Mouse (Mus musculus) forebrain, embryonic 14.5 days (tissue): ENCODE measurements at regions not wholly inside any gene's neighbourhood (a gene's known extent, or its start where the extent isn't known, plus 50 kb on each side); places are given as distances from the start of the nearest gene placed in this dataset.

Experiments used
- ATAC-seq: fragments of 200-750 bp; cut with Nextera tagmentation; 2 replicates; pipeline ENCODE4 v1.8.0; 2017; ENCODE audit warnings: mild to moderate bottlenecking, moderate library complexity
- DNase-seq: peaks from one replicate; pipeline ENCODE4 v3.0.0-alpha.2; 2015; ENCODE audit warnings: low spot score
- H3K27ac ChIP-seq: fragments of 300-500 bp; sonication (generic); 2 replicates; pipeline ENCODE4 v1.5.1; 2014; ENCODE audit warnings: low read depth, mild to moderate bottlenecking, control low read depth, low read length, moderate library complexity
- H3K27me3 ChIP-seq: fragments of 300-500 bp; sonication (generic); replicated peaks from 2 replicates; pipeline ENCODE4 v1.6.1; 2014; ENCODE audit warnings: low read length, control low read depth, mixed read lengths; ENCODE audit not compliant: control insufficient read depth, insufficient read depth
- H3K36me3 ChIP-seq: fragments of 300-500 bp; sonication (generic); 2 replicates; pipeline ENCODE4 v1.6.1; 2014; ENCODE audit warnings: low read length, control low read depth; ENCODE audit not compliant: control insufficient read depth, insufficient read depth
- H3K4me1 ChIP-seq: fragments of 300-500 bp; sonication (generic); 2 replicates; pipeline ENCODE4 v1.6.1; 2014; ENCODE audit warnings: antibody characterized with exemption, low read length, control low read depth; ENCODE audit not compliant: control insufficient read depth, insufficient read depth
- H3K4me2 ChIP-seq: fragments of 300-500 bp; sonication (generic); 2 replicates; pipeline ENCODE4 v1.6.1; 2014; ENCODE audit warnings: mild to moderate bottlenecking, control low read depth, low read length
- H3K4me3 ChIP-seq: fragments of 300-500 bp; sonication (generic); 2 replicates; pipeline ENCODE4 v1.5.1; 2014; ENCODE audit warnings: low read depth, low read length, control low read depth
- H3K9ac ChIP-seq: fragments of 300-500 bp; sonication (generic); 2 replicates; pipeline ENCODE4 v1.6.1; 2014; ENCODE audit warnings: mild to moderate bottlenecking, low read length, control low read depth, moderate library complexity
- H3K9me3 ChIP-seq: fragments of 300-500 bp; sonication (generic); replicated peaks from 2 replicates; pipeline ENCODE4 v1.6.1; 2016; ENCODE audit warnings: low read length, control low read depth, mixed read lengths; ENCODE audit not compliant: control insufficient read depth
- WGBS: fragments of 180-500 bp; shearing (Covaris S2); extraction: QIAGEN DNeasy Blood & Tissue Kit; methylation state at CpG from one replicate; pipeline ENCODE4 v1.1.7; 2014; 5-methylcytosine and 5-hydroxymethylcytosine counted together

- WGBS = 72% methylated on average over 2 of the region's 2 CpGs
These were observed 80.6 kb downstream of the Fam53a start for GRCm38 (mm10) chr5:33548800-33549199.

GRCm38 (mm10) chr5:33543372-33543771 lies 86.1 kb downstream of the Fam53a start:
- H3K27ac ChIP-seq = no peak overlapping the region
- no peak overlapping the region for H3K4me2 ChIP-seq
- H3K9ac ChIP-seq = no peak overlapping the region
- H3K27me3 ChIP-seq = peaks cover 75% of the 10 kb centered on the region
- peaks cover 19% of the 10 kb centered on the region for H3K4me1 ChIP-seq
- no peak overlapping the region for H3K4me3 ChIP-seq
- H3K9me3 ChIP-seq = no peaks in the 10 kb centered on the region
- ATAC-seq (peak; percentile 44), DNase-seq (peak; percentile 59)
- 18% methylated on average over 5 of the region's 5 CpGs for WGBS
- H3K36me3 ChIP-seq = no peaks in the 10 kb centered on the region

More at GRCm38 (mm10) chr5:33548800-33549199, 80.6 kb downstream of the Fam53a start:
- no peak overlapping the region for H3K4me3 ChIP-seq
- H3K36me3 ChIP-seq = no peaks in the 10 kb centered on the region
- no peak overlapping the region for H3K4me2 ChIP-seq
- ATAC-seq = no peak
- H3K27ac ChIP-seq = no peak overlapping the region
- DNase-seq = no peak
- H3K27me3 ChIP-seq = peaks cover 61% of the 10 kb centered on the region
- H3K9ac ChIP-seq = no peak overlapping the region
- no peaks in the 10 kb centered on the region for H3K4me1 ChIP-seq
- H3K9me3 ChIP-seq = no peaks in the 10 kb centered on the region

GRCm38 (mm10) chr5:33542643-33543042 lies 86.8 kb downstream of the Fam53a start:
- H3K9ac ChIP-seq = no peak overlapping the region
- DNase-seq (peak; percentile 81), ATAC-seq (peak; percentile 64)
- no peaks in the 10 kb centered on the region for H3K36me3 ChIP-seq
- peak overlapping the region; percentile 58; the same call in 1 of the 2 replicates for H3K27ac ChIP-seq
- H3K4me3 ChIP-seq = no peak overlapping the region
- peak overlapping the region; percentile 1; the same call in 1 of the 2 replicates for H3K4me2 ChIP-seq
- H3K27me3 ChIP-seq = peaks cover 75% of the 10 kb centered on the region
- peaks cover 19% of the 10 kb centered on the region for H3K4me1 ChIP-seq
- H3K9me3 ChIP-seq = no peaks in the 10 kb centered on the region
- 6% methylated on average over 3 of the region's 3 CpGs for whole genome bisulfite sequencing

DNA sequence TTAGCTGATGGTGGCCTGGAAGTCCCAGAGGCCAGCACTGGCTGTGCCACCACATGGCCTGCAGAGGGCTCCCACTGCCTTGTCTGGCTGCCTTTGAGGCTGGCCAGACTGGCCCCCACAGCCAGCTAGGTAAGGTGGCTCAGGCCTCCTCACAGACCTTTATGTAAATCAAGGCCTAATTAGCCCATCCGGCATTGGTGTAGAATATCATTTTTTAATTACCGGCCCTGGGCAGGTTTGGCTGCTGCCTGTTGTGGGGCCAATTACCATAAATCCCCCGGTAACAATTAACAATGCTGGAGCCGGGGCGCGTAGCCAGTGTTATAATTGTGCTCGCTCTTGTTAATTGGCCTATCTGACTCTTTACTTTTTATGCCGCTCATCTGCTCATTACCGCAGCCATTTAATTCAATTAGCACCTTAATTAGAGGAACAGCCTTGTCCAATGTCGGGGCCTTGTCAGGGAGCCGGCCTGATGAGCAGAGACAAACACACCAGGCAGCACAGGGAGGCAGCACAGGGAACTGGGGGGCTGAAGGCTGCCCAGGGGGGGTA lies 87.4 kb downstream of the Fam53a start:
- WGBS = 5% methylated on average over 11 of the region's 11 CpGs
- Histone ChIP-seq H3K9ac (no peak overlapping the region), H3K4me3 (no peak overlapping the region), H3K4me1 (peaks cover 19% of the 10 kb centered on the region), H3K27me3 (peaks cover 75% of the 10 kb centered on the region), H3K4me2 (peak overlapping the region; percentile 1; the same call in 1 of the 2 replicates), H3K9me3 (no peaks in the 10 kb centered on the region), H3K27ac (peak overlapping the region; percentile 58; the same call in 1 of the 2 replicates), H3K36me3 (no peaks in the 10 kb centered on the region)
- DNase-seq = peak; percentile 95
- peak; percentile 86 for ATAC-seq

GRCm38 (mm10) chr5:33540259-33540658 lies 89.2 kb downstream of the Fam53a start:
- no peaks in the 10 kb centered on the region for H3K9me3 ChIP-seq
- ATAC-seq (no peak), DNase-seq (peak; percentile 57)
- peak overlapping the region; percentile 39 for H3K4me2 ChIP-seq
- H3K4me3 ChIP-seq = peak overlapping the region; percentile 13
- WGBS = 30% methylated on average over 23 of the region's 23 CpGs
- no peak overlapping the region for H3K27ac ChIP-seq
- peak overlapping the region; percentile 37; the same call in 1 of the 2 replicates for H3K9ac ChIP-seq
- H3K27me3 ChIP-seq = peaks cover 75% of the 10 kb centered on the region
- no peaks in the 10 kb centered on the region for H3K36me3 ChIP-seq
- peaks cover 19% of the 10 kb centered on the region for H3K4me1 ChIP-seq

DNA sequence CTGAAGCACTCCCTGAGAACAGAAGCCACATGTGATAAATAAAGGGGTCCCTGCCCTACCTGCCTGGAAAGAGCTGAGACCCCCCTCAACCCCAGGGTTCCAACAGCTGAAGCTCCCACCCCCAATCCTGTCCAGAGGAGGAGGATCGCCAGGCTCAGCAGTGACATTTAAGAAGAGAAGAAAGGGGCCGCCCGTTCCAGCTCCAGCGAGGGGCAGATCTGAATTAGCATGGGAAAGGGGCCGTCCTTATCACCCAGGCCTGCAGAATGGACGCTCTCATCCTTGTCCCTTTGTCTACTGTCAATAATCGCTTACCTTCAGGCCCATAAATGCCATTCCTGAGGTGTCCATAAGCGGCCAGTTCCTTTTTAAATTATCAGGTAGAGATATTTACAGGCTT lies 92.0 kb downstream of the Fam53a start:
- Histone ChIP-seq H3K9me3 (no peaks in the 10 kb centered on the region), H3K4me1 (peaks cover 10% of the 10 kb centered on the region), H3K27me3 (peaks cover 85% of the 10 kb centered on the region), H3K36me3 (no peaks in the 10 kb centered on the region), H3K27ac (no peak overlapping the region), H3K9ac (no peak overlapping the region), H3K4me3 (no peak overlapping the region), H3K4me2 (no peak overlapping the region)
- ATAC-seq (no peak), DNase-seq (no peak)
- 11% methylated on average over 8 of the region's 8 CpGs for WGBS

DNA sequence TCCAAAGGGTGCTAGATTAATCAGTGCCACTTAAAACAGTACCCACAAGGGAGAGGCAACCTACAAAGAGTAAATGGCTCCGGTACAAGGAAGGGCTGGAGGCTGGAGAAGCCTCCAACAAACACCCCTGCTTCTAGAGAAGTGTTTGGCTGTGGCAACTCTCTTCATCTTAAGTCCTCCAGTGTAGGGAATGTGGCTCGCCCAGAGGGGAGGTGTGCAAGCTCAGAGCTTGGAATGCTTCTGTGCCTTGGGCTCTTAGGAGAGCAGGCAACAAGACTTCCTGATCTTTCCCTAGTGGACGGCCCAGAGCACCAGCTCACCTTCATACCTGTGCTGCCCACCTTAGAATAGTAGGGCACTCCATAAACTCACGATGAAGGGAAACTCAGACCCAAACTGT lies 92.4 kb downstream of the Fam53a start:
- Histone ChIP-seq H3K36me3 (no peaks in the 10 kb centered on the region), H3K4me1 (peaks cover 8% of the 10 kb centered on the region), H3K27me3 (peaks cover 89% of the 10 kb centered on the region), H3K9me3 (no peaks in the 10 kb centered on the region), H3K9ac (no peak overlapping the region), H3K4me2 (no peak overlapping the region), H3K4me3 (no peak overlapping the region), H3K27ac (no peak overlapping the region)
- no peak for DNase-seq
- no peak for ATAC-seq
- WGBS = 60% methylated on average over 4 of the region's 4 CpGs

DNA sequence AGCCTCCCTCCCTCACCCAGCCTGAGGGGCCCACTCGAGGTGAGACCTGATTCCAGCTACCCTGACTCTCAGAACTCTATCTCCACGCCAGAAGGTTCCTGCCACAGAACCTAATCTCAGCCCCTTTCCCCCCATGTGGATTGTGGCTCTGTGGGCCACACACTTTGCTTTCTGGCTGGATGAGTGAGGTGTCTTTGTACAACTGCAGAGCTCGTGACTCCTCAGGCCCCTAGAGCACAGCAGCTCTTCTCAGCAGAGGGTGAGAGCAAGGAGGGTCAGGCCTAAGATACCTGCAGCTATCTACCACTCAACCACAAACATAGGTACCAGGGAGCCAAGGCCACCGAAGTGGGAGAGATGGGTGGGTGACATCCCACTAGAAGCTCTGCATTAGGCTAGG lies 93.2 kb downstream of the Fam53a start:
- Histone ChIP-seq H3K4me3 (no peak overlapping the region), H3K36me3 (no peaks in the 10 kb centered on the region), H3K9me3 (no peaks in the 10 kb centered on the region), H3K27ac (no peak overlapping the region), H3K27me3 (peaks cover 90% of the 10 kb centered on the region), H3K4me2 (no peak overlapping the region), H3K9ac (no peak overlapping the region), H3K4me1 (peaks cover 2% of the 10 kb centered on the region)
- DNase-seq = no peak
- WGBS = 70% methylated on average over 4 of the region's 4 CpGs
- ATAC-seq = no peak

GRCm38 (mm10) chr5:33535145-33536010 lies 94.1 kb downstream of the Fam53a start:
- no peak for ATAC-seq
- Histone ChIP-seq H3K9ac (no peak overlapping the region; the same call in 1 of the 2 replicates), H3K36me3 (no peaks in the 10 kb centered on the region), H3K4me2 (peak overlapping the region; percentile 30; the same call in 1 of the 2 replicates), H3K27ac (no peak overlapping the region), H3K27me3 (peaks cover 86% of the 10 kb centered on the region), H3K4me1 (no peaks in the 10 kb centered on the region), H3K4me3 (no peak overlapping the region), H3K9me3 (no peaks in the 10 kb centered on the region)
- no peak for DNase-seq
- WGBS = 10% methylated on average over 21 of the region's 21 CpGs
